In genomic region chr9:61945973-61946611, GRCm38 (mm10) we compare ENCODE assay signal across 8 mouse cellular contexts. TPM values are rescaled to one million over a fixed set of nuclear protein-coding genes. Genes with fewer than 3 reads are reported as not detected.
A peak's percentile ranks its signal among the peaks of the same experiment; 100 is the strongest.
DNase-seq lines count a peak whose midpoint lies in the region; ATAC-seq lines count a peak whose summit lies in the region.

No protein-coding gene starts in this region.

- under 1% methylated on average over 33 of the region's 38 CpGs for WGBS in forebrain, embryonic 11.5 days
- WGBS in kidney, embryonic 15.5 days = under 1% methylated on average over 38 of the region's 38 CpGs
- WGBS in macrophage (ENCODE audit: missing documents) = 1% methylated on average over 35 of the region's 38 CpGs

- peaks cover 2% of the 10 kb centered on the region; the same call in 1 of the 2 replicates for H3K36me3 ChIP-seq in forebrain, embryonic 11.5 days (ENCODE audit: control insufficient read depth, insufficient read depth, low read length)
- H3K36me3 ChIP-seq in kidney, embryonic 15.5 days = peaks cover 29% of the 10 kb centered on the region
- H3K36me3 ChIP-seq in macrophage (ENCODE audit: inconsistent target) = no peaks in the 10 kb centered on the region

- peak; percentile 24 to 25 for DNase-seq in heart, adult 18-20 months
- no peak for DNase-seq in heart, postnatal 25 days (ENCODE audit: low spot score)
- DNase-seq in MN1 (ENCODE audit: low spot score) = peak; percentile 26
- DNase-seq in forebrain, embryonic 11.5 days (ENCODE audit: low spot score) = no peak
- DNase-seq in thymus, postnatal 0 days (ENCODE audit: low spot score) = peak; percentile 73
- no peak for DNase-seq in cerebellum, adult 18-20 months

- peak overlapping the region; percentile 80 for H3K4me2 ChIP-seq in forebrain, embryonic 11.5 days (ENCODE audit: low read depth, low read length, severe bottlenecking)
- peak overlapping the region; percentile 95 for H3K4me2 ChIP-seq in kidney, embryonic 15.5 days

- no peaks in the 10 kb centered on the region for H3K9me3 ChIP-seq in forebrain, embryonic 11.5 days (ENCODE audit: control insufficient read depth, low read length)
- no peaks in the 10 kb centered on the region for H3K9me3 ChIP-seq in kidney, embryonic 15.5 days (replicated peaks)

- H3K79me2 ChIP-seq in macrophage (ENCODE audit: inconsistent target) = peaks cover 45% of the 10 kb centered on the region

- H3K4me1 ChIP-seq in forebrain, embryonic 11.5 days (replicated peaks; ENCODE audit: control insufficient read depth, insufficient read depth, low read length) = peaks cover 2% of the 10 kb centered on the region; the same call in 1 of the 2 replicates
- peaks cover 19% of the 10 kb centered on the region for H3K4me1 ChIP-seq in kidney, embryonic 15.5 days

- peak overlapping the region; percentile 92 for H3K9ac ChIP-seq in forebrain, embryonic 11.5 days (ENCODE audit: low read length)
- H3K9ac ChIP-seq in kidney, embryonic 15.5 days = peak overlapping the region; percentile 72

- no peaks in the 10 kb centered on the region for H3K27me3 ChIP-seq in forebrain, embryonic 11.5 days (ENCODE audit: control insufficient read depth, insufficient read depth, low read length)
- H3K27me3 ChIP-seq in kidney, embryonic 15.5 days = no peaks in the 10 kb centered on the region

- peak; percentile 84 for ATAC-seq in forebrain, embryonic 11.5 days (replicated peaks; ENCODE audit: low FRiP score)
- peak; percentile 82 for ATAC-seq in kidney, embryonic 15.5 days (replicated peaks; ENCODE audit: low FRiP score)

- H3K4me3 ChIP-seq in forebrain, embryonic 11.5 days (ENCODE audit: low read depth, low read length) = peak overlapping the region; percentile 89
- H3K4me3 ChIP-seq in kidney, embryonic 15.5 days (replicated peaks) = peak overlapping the region; percentile 80
- peak overlapping the region; percentile 57 for H3K4me3 ChIP-seq in macrophage (ENCODE audit: inconsistent target)

- H3K27ac ChIP-seq in forebrain, embryonic 11.5 days (ENCODE audit: low read depth, low read length) = peak overlapping the region; percentile 88
- peak overlapping the region; percentile 88 for H3K27ac ChIP-seq in kidney, embryonic 15.5 days
- H3K27ac ChIP-seq in macrophage = peak overlapping the region; percentile 63

- intact Hi-C loops in heart, postnatal 25 days (cut with DNase I) = loop anchor here (2.0 to 5.0 kb wide), 2 partner anchors 31 to 296 kb away; partner anchors contain the start of gene Rplp1

RNA-seq across cellular contexts. Expression of gene Kif23, which starts 0.5 kb away (rescaled TPM):
- 1 to 10 TPM; 1.2 to 3.1 TPM for total RNA-seq in heart, adult 18-20 months (2021)
- total RNA-seq in heart, postnatal 25 days (2021) = 1 to 10 TPM; 3.5 to 3.7 TPM
- 124 and 132 TPM in 2 replicates for polyA plus RNA-seq in forebrain, embryonic 11.5 days (2014; fragmentation: Nextera tagmentation; extraction: Ambion mirVana)
- polyA plus RNA-seq in kidney, embryonic 15.5 days (2015; fragmentation: Nextera tagmentation; extraction: Ambion mirVana) = 123 and 127 TPM in 2 replicates
- 100 to 1,000 TPM in 3 of 26 experiments, 10 to 100 TPM in 13, 1 to 10 TPM in 10; 1.9 to 170 (median 15.8) TPM for total RNA-seq in macrophage (2018; cell fraction: chromatin; rRNA removed)
- 10 to 100 TPM in 12 of 26 experiments, 1 to 10 TPM in 14; 5.1 to 45.3 (median 8.1) TPM for total RNA-seq in macrophage (2018; cell fraction: cytosol; rRNA removed)
- total RNA-seq in macrophage (2018; cell fraction: nucleus; rRNA removed) = 100 to 1,000 TPM in 1 of 26 experiments, 10 to 100 TPM in 14, 1 to 10 TPM in 11; 3.7 to 116 (median 11.9) TPM
- polyA plus RNA-seq in macrophage (2018) = 20.8 to 75.1 TPM (median 22.7 TPM) in 3 replicates
- polyA plus RNA-seq in thymus, postnatal 0 days (2015; fragmentation: Nextera tagmentation; extraction: Ambion mirVana) = 106 and 107 TPM in 2 replicates

RNA-seq across cellular contexts. Expression of gene Rplp1, which starts 31.8 kb away (rescaled TPM):
- total RNA-seq in heart, adult 18-20 months (2021) = 1,000 to 10,000 TPM; 1,497 to 1,660 TPM
- total RNA-seq in heart, postnatal 25 days (2021) = 1,000 to 10,000 TPM; 1,445 to 1,467 TPM
- 1,000 and 1,067 TPM in 2 replicates for polyA plus RNA-seq in forebrain, embryonic 11.5 days (2014; fragmentation: Nextera tagmentation; extraction: Ambion mirVana)
- 1,379 and 1,393 TPM in 2 replicates for polyA plus RNA-seq in kidney, embryonic 15.5 days (2015; fragmentation: Nextera tagmentation; extraction: Ambion mirVana)
- 100 to 1,000 TPM in 1 of 26 experiments, 10 to 100 TPM in 25; 12.6 to 533 (median 36.3) TPM for total RNA-seq in macrophage (2018; cell fraction: chromatin; rRNA removed)
- total RNA-seq in macrophage (2018; cell fraction: cytosol; rRNA removed) = 1,000 to 10,000 TPM; 1,300 to 3,183 (median 2,016) TPM
- 100 to 1,000 TPM; 166 to 510 (median 338) TPM for total RNA-seq in macrophage (2018; cell fraction: nucleus; rRNA removed)
- polyA plus RNA-seq in macrophage (2018) = 1,141 to 4,325 TPM (median 4,017 TPM) in 3 replicates
- 2,029 and 2,097 TPM in 2 replicates for polyA plus RNA-seq in thymus, postnatal 0 days (2015; fragmentation: Nextera tagmentation; extraction: Ambion mirVana)

Comparison
In these comparisons a context has a peak if more than half of its experiments do, and no peak if none do; other contexts are left out.
1. DNase-seq: peak in heart, adult 18-20 months (2 of 2), MN1 (single experiment) and thymus, postnatal 0 days (single experiment); none in heart, postnatal 25 days (single experiment), forebrain, embryonic 11.5 days (single experiment) and cerebellum, adult 18-20 months (0 of 2).
2. Peak in every context shown above with its lines, with median percentiles within 50 percentile points of each other: H3K27ac ChIP-seq and H3K4me3 ChIP-seq.